Comparison of ENCODE assay signal across 48 mouse cellular contexts in the genomic region with DNA sequence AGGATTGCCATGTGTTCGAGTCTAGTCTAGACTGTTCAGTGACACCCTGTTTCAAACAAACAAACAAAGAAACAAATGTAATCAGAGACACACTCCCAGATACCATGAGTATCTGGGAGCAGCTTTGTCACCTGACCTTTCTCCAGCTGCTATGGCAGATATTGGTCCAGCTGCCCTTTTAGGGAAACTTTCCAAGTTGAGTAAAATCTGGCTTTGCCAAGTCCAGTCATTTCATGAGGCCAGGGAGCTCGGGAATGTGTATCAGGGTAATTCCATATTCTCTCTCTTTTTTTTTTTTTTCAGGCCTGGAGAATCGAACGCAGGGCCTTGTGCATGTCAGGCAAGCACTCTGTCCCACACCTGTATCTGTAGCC. TPM values are rescaled to one million over a fixed set of nuclear protein-coding genes. Genes with fewer than 3 reads are reported as not detected.
"Had no signal": no experiment of that assay in that cellular context is flagged by ENCODE, and none has a peak within 500 bp of the region (broad histone marks: within the 10 kb centered on the region; RNA-seq: fewer than 3 reads in every experiment).

No protein-coding gene starts in this region.

- H3K4me1 ChIP-seq: hindbrain, embryonic 12.5 days; hindbrain, embryonic 13.5 days; hindbrain, embryonic 15.5 days; intestine, embryonic 15.5 days had no signal

- DNase-seq: heart, postnatal 10 days; heart, postnatal 14 days; heart, postnatal 36 days; heart, postnatal 4 days; kidney, adult 11 months; kidney, adult 18-20 months; kidney, adult 2 months; kidney, adult 8-10 months; kidney, adult 9 months; kidney, postnatal 10 days; kidney, postnatal 14 days; kidney, postnatal 36 days; layer of hippocampus, adult 9-11 months; layer of hippocampus, postnatal 36 days had no signal

- H3K9ac ChIP-seq: heart, embryonic 12.5 days; heart, embryonic 13.5 days; heart, embryonic 15.5 days; hindbrain, embryonic 12.5 days; hindbrain, embryonic 13.5 days; hindbrain, embryonic 14.5 days; hindbrain, embryonic 15.5 days; intestine, embryonic 15.5 days; kidney, embryonic 15.5 days had no signal

- H3K9me3 ChIP-seq: heart, embryonic 10.5 days; heart, embryonic 15.5 days; hindbrain, embryonic 12.5 days; hindbrain, embryonic 13.5 days; hindbrain, embryonic 15.5 days; intestine, embryonic 15.5 days; kidney, embryonic 15.5 days had no signal

- H3K36me3 ChIP-seq: heart, embryonic 10.5 days; heart, embryonic 12.5 days; heart, embryonic 13.5 days; heart, embryonic 15.5 days; hindbrain, embryonic 12.5 days; hindbrain, embryonic 13.5 days; hindbrain, embryonic 15.5 days; intestine, embryonic 15.5 days; kidney, embryonic 15.5 days had no signal

- H3K4me3 ChIP-seq: heart, embryonic 10.5 days; heart, embryonic 12.5 days; heart, embryonic 13.5 days; heart, embryonic 15.5 days; hindbrain, embryonic 12.5 days; hindbrain, embryonic 13.5 days; hindbrain, embryonic 15.5 days; intestine, embryonic 15.5 days; kidney, embryonic 15.5 days; layer of hippocampus, adult 2 months had no signal

- H3K27me3 ChIP-seq: heart, embryonic 12.5 days; heart, embryonic 15.5 days; hindbrain, embryonic 12.5 days; hindbrain, embryonic 13.5 days; hindbrain, embryonic 15.5 days; intestine, embryonic 15.5 days; kidney, embryonic 15.5 days had no signal

- ATAC-seq: hindbrain, embryonic 16.5 days; hindbrain, postnatal 0 days; inflammation-experienced regulatory T-cells, adult 6 months; intestine, embryonic 15.5 days; intestine, embryonic 16.5 days; intestine, postnatal 0 days had no signal

- H3K4me2 ChIP-seq: heart, embryonic 11.5 days; heart, embryonic 12.5 days; heart, embryonic 13.5 days; heart, embryonic 15.5 days; hindbrain, embryonic 12.5 days; hindbrain, embryonic 13.5 days; hindbrain, embryonic 14.5 days; hindbrain, embryonic 15.5 days; intestine, embryonic 15.5 days; kidney, embryonic 15.5 days had no signal

- H3K27ac ChIP-seq: heart, embryonic 10.5 days; heart, embryonic 13.5 days; heart, embryonic 15.5 days; hindbrain, embryonic 12.5 days; hindbrain, embryonic 13.5 days; hindbrain, embryonic 14.5 days; hindbrain, embryonic 15.5 days; hindbrain, postnatal 0 days; intestine, embryonic 15.5 days; kidney, embryonic 15.5 days; kidney, postnatal 0 days; layer of hippocampus, adult 2 months had no signal

RNA-seq across cellular contexts. Expression of gene Igfbp1, which starts 2.3 kb away (rescaled TPM):
- total RNA-seq: heart, adult 8-10 months; heart, postnatal 10 days; heart, postnatal 14 days; heart, postnatal 25 days; heart, postnatal 36 days; heart, postnatal 4 days; hematopoietic stem cell, adult 5-6 weeks; hindbrain, postnatal 0 days; layer of hippocampus, adult 18-20 months; layer of hippocampus, adult 8-10 months; layer of hippocampus, postnatal 14 days; layer of hippocampus, postnatal 25 days; left cerebral cortex, adult 18-20 months had no signal
- polyA plus RNA-seq: heart, embryonic 14.5 days; heart, postnatal 0 days; hindbrain, embryonic 14.5 days; hindbrain, postnatal 0 days; inflammation-experienced regulatory T-cells, adult 6 months had no signal

RNA-seq across cellular contexts. Expression of gene Gm11985, which starts 6.9 kb away (rescaled TPM):
- total RNA-seq: heart, adult 8-10 months; heart, postnatal 10 days; heart, postnatal 14 days; heart, postnatal 25 days; heart, postnatal 36 days; heart, postnatal 4 days; hematopoietic stem cell, adult 5-6 weeks; hindbrain, postnatal 0 days; layer of hippocampus, adult 18-20 months; layer of hippocampus, adult 2 months; layer of hippocampus, adult 8-10 months; layer of hippocampus, postnatal 10 days; layer of hippocampus, postnatal 14 days; layer of hippocampus, postnatal 25 days; layer of hippocampus, postnatal 36 days; left cerebral cortex, adult 18-20 months had no signal
- polyA plus RNA-seq: heart, embryonic 11.5 days; heart, embryonic 12.5 days; heart, embryonic 13.5 days; heart, embryonic 14.5 days; heart, embryonic 15.5 days; heart, embryonic 16.5 days; heart, postnatal 0 days; hindbrain, embryonic 11.5 days; hindbrain, embryonic 12.5 days; hindbrain, embryonic 13.5 days; hindbrain, embryonic 14.5 days; hindbrain, embryonic 16.5 days; hindbrain, postnatal 0 days; inflammation-experienced regulatory T-cells, adult 6 months; intestine, embryonic 14.5 days; intestine, embryonic 15.5 days; intestine, embryonic 16.5 days; intestine, postnatal 0 days; kidney, adult 2 months; kidney, embryonic 14.5 days; kidney, embryonic 15.5 days; kidney, postnatal 0 days; large intestine, adult 2 months had no signal

RNA-seq across cellular contexts. Expression of gene Igfbp3, which starts 18.4 kb away (rescaled TPM):
- total RNA-seq: hematopoietic stem cell, adult 5-6 weeks had no signal
- polyA plus RNA-seq: inflammation-experienced regulatory T-cells, adult 6 months had no signal
